Mouse (Mus musculus) forebrain, embryonic 10.5 days (tissue): ENCODE data around the gene Olfr1513. TPM values are rescaled to one million over a fixed set of nuclear protein-coding genes. Genes with fewer than 3 reads are reported as not detected.
A peak's percentile ranks its signal among the peaks of the same experiment; 100 is the strongest.
"Not testable (repeated sequence)": the region's sequence is repeated elsewhere in the genome, so short reads cannot be mapped to it uniquely, and the experiment has no call there.

Experiments
- DNase-seq: peaks from one replicate; pipeline ENCODE4 v3.0.0-alpha.2; 2017; ENCODE audit warnings: low spot score; ENCODE audit errors: extremely low spot score
- H3K27ac ChIP-seq: fragments of 300-500 bp; sonication (generic); 2 replicates; pipeline ENCODE4 v1.5.1; 2016; ENCODE audit warnings: mild to moderate bottlenecking
- H3K27me3 ChIP-seq: fragments of 300-500 bp; sonication (generic); 2 replicates; pipeline ENCODE4 v1.6.1; 2016; ENCODE audit warnings: mild to moderate bottlenecking; ENCODE audit not compliant: poor library complexity, severe bottlenecking
- H3K36me3 ChIP-seq: fragments of 300-500 bp; sonication (generic); replicated peaks from 2 replicates; pipeline ENCODE4 v1.6.1; 2016; ENCODE audit warnings: mild to moderate bottlenecking, moderate library complexity
- H3K4me1 ChIP-seq: fragments of 300-500 bp; sonication (generic); 2 replicates; pipeline ENCODE4 v1.6.1; 2016
- H3K4me3 ChIP-seq: fragments of 300-500 bp; sonication (generic); 2 replicates; pipeline ENCODE4 v1.5.1; 2016; ENCODE audit warnings: mild to moderate bottlenecking, moderate library complexity
- H3K9me3 ChIP-seq: fragments of 300-500 bp; sonication (generic); 2 replicates; pipeline ENCODE4 v1.6.1; 2016; ENCODE audit warnings: mild to moderate bottlenecking, moderate library complexity
- WGBS: fragments of 180-500 bp; shearing (Covaris S2); methylation state at CpG from one replicate; pipeline ENCODE4 v1.1.7; 2016; 5-methylcytosine and 5-hydroxymethylcytosine counted together
- polyA plus RNA-seq: library from polyadenylated mRNA; unstranded; fragments of >200 nt; fragmentation: Nextera tagmentation; extraction: Ambion mirVana; gene quantifications from 2 replicates; pipeline ENCODE4 v1.2.1, GENCODE M21; 2016

Olfr1513 gene
- polyA plus RNA-seq, result not detected in 2 replicates

- no peak for DNase-seq
- Histone ChIP-seq H3K4me1 (no peaks in the 10 kb centered on the region), H3K4me3 (no peak within 1 kb of the TSS), H3K27ac (no peak within 1 kb of the TSS), H3K27me3 (no peaks in the 10 kb centered on the region), H3K9me3 (no peaks in the 10 kb centered on the region), H3K36me3 (no peaks in the 10 kb centered on the region)
- WGBS, result 81% methylated on average over 4 of the region's 4 CpGs
Measured at GRCm38 (mm10) chr14:52356308-52356707, at the start of gene Olfr1513. Gene Olfr1513, minus strand, starts transcription at chr14:52356408.

GRCm38 (mm10) chr14:52397279-52397678 lies 41.1 kb upstream of the Olfr1513 start, which contains the start of gene Olfr1511:
Gene Olfr1511, minus strand, starts transcription at chr14:52397379.
- no peaks in the 10 kb centered on the region for H3K4me1 ChIP-seq

GRCm38 (mm10) chr14:52390084-52390848 lies 34.1 kb upstream of the Olfr1513 start:
- H3K4me1 ChIP-seq, H3K9me3 ChIP-seq, H3K36me3 ChIP-seq, H3K4me3 ChIP-seq, DNase-seq, H3K27ac ChIP-seq, H3K27me3 ChIP-seq: not testable (repeated sequence)
- WGBS, result 92% methylated on average over 9 of the region's 9 CpGs

More at GRCm38 (mm10) chr14:52397279-52397678, 41.1 kb upstream of the Olfr1513 start, which contains the start of gene Olfr1511:
- Histone ChIP-seq H3K27ac (no peak within 1 kb of the TSS), H3K27me3 (no peaks in the 10 kb centered on the region), H3K36me3 (no peaks in the 10 kb centered on the region), H3K9me3 (no peaks in the 10 kb centered on the region), H3K4me3 (no peak within 1 kb of the TSS)
- 83% methylated on average over 4 of the region's 4 CpGs for WGBS
- DNase-seq, result no peak

GRCm38 (mm10) chr14:52379068-52379467 lies 22.9 kb upstream of the Olfr1513 start, which contains the start of gene Olfr1512:
Gene Olfr1512, minus strand, starts transcription at chr14:52379168.
- Histone ChIP-seq H3K27me3 (no peaks in the 10 kb centered on the region), H3K9me3 (no peaks in the 10 kb centered on the region), H3K36me3 (no peaks in the 10 kb centered on the region), H3K4me1 (no peaks in the 10 kb centered on the region), H3K4me3 (no peak within 1 kb of the TSS), H3K27ac (no peak within 1 kb of the TSS)
- no peak for DNase-seq
- WGBS, result 85% methylated on average over 2 of the region's 2 CpGs

- DNase-seq, result no peak
- Histone ChIP-seq H3K9me3 (no peaks in the 10 kb centered on the region; the same call in 1 of the 2 replicates), H3K27me3 (no peaks in the 10 kb centered on the region), H3K4me3 (no peak overlapping the region), H3K27ac (no peak overlapping the region), H3K36me3 (no peaks in the 10 kb centered on the region), H3K4me1 (no peaks in the 10 kb centered on the region)
- 89% methylated on average over 3 of the region's 3 CpGs for WGBS
Measured at GRCm38 (mm10) chr14:52368741-52369140, 12.5 kb upstream of the Olfr1513 start.

- H3K9me3 ChIP-seq, result no peaks in the 10 kb centered on the region; the same call in 1 of the 2 replicates
- H3K4me3 ChIP-seq, result no peak overlapping the region
- DNase-seq, result no peak
- H3K27ac ChIP-seq, result no peak overlapping the region
- H3K36me3 ChIP-seq, result no peaks in the 10 kb centered on the region
- WGBS, result 82% methylated on average over 6 of the region's 6 CpGs
- H3K4me1 ChIP-seq, result peaks cover 11% of the 10 kb centered on the region; the same call in 1 of the 2 replicates
- H3K27me3 ChIP-seq, result no peaks in the 10 kb centered on the region
Measured at GRCm38 (mm10) chr14:52339512-52339852, 16.7 kb downstream of the Olfr1513 start.

GRCm38 (mm10) chr14:52338751-52339511 lies 17.3 kb downstream of the Olfr1513 start:
- Histone ChIP-seq H3K4me1 (peaks cover 14% of the 10 kb centered on the region; the same call in 1 of the 2 replicates), H3K9me3 (no peaks in the 10 kb centered on the region), H3K27me3 (no peaks in the 10 kb centered on the region), H3K27ac (no peak overlapping the region), H3K36me3 (no peaks in the 10 kb centered on the region), H3K4me3 (peak overlapping the region; percentile 30; the same call in 1 of the 2 replicates)
- 43% methylated on average over 21 of the region's 21 CpGs for WGBS
- no peak for DNase-seq

GRCm38 (mm10) chr14:52332171-52332570 lies 24.0 kb downstream of the Olfr1513 start:
- Histone ChIP-seq H3K36me3 (no peaks in the 10 kb centered on the region), H3K27ac (peak overlapping the region; percentile 97), H3K4me1 (peaks cover 51% of the 10 kb centered on the region), H3K9me3 (no peaks in the 10 kb centered on the region), H3K27me3 (peaks cover 4% of the 10 kb centered on the region), H3K4me3 (no peak overlapping the region)
- DNase-seq, result no peak
- 45% methylated on average over 1 of the region's 3 CpGs for WGBS

- Histone ChIP-seq H3K9me3 (no peaks in the 10 kb centered on the region), H3K4me1 (peaks cover 60% of the 10 kb centered on the region), H3K27me3 (peaks cover 4% of the 10 kb centered on the region), H3K36me3 (no peaks in the 10 kb centered on the region), H3K4me3 (peak overlapping the region; percentile 31), H3K27ac (peak overlapping the region; percentile 97)
- DNase-seq, result no peak
- WGBS, result 6% methylated on average over 4 of the region's 4 CpGs
Measured at GRCm38 (mm10) chr14:52331069-52331750, 25.0 kb downstream of the Olfr1513 start.

GRCm38 (mm10) chr14:52327910-52328812 lies 28.0 kb downstream of the Olfr1513 start, which contains the start of gene Sall2:
Gene Sall2, minus strand, starts transcription at chr14:52328762.
- Histone ChIP-seq H3K36me3 (peaks cover 12% of the 10 kb centered on the region), H3K4me1 (peaks cover 72% of the 10 kb centered on the region), H3K27ac (peak within 1 kb of the TSS; percentile 97), H3K9me3 (no peaks in the 10 kb centered on the region), H3K4me3 (peak within 1 kb of the TSS; percentile 79), H3K27me3 (peaks cover 4% of the 10 kb centered on the region)
- DNase-seq, result peak; percentile 60
- under 1% methylated on average over 26 of the region's 26 CpGs for WGBS

GRCm38 (mm10) chr14:52327375-52327901 lies 28.8 kb downstream of the Olfr1513 start:
- Histone ChIP-seq H3K4me1 (peaks cover 66% of the 10 kb centered on the region), H3K9me3 (no peaks in the 10 kb centered on the region), H3K27me3 (peaks cover 4% of the 10 kb centered on the region), H3K4me3 (peak overlapping the region; percentile 79), H3K27ac (peak overlapping the region; percentile 97), H3K36me3 (peaks cover 19% of the 10 kb centered on the region)
- under 1% methylated on average over 14 of the region's 14 CpGs for WGBS
- peak; percentile 53 for DNase-seq
